7 mouse cellular contexts compared by ENCODE assay signal in genomic region chr5:135903058-135903457, GRCm38 (mm10). TPM values are rescaled to one million over a fixed set of nuclear protein-coding genes. Genes with fewer than 3 reads are reported as not detected.
DNase-seq lines count a peak whose midpoint lies in the region; ATAC-seq and TF ChIP-seq lines count a peak whose summit lies in the region.

No protein-coding gene starts in this region.

- no peaks in the 10 kb centered on the region for H3K36me3 ChIP-seq in lung, postnatal 0 days (ENCODE audit: insufficient read depth, low read length)
- H3K36me3 ChIP-seq in forebrain, embryonic 16.5 days (ENCODE audit: control insufficient read depth, insufficient read depth), result peaks cover 2% of the 10 kb centered on the region; the same call in 1 of the 2 replicates
- H3K36me3 ChIP-seq in liver, embryonic 13.5 days, result peaks cover 24% of the 10 kb centered on the region

- ATAC-seq in lung, postnatal 0 days, result no peak
- peak; percentile 11; the same call in 1 of the 2 replicates for ATAC-seq in forebrain, embryonic 16.5 days
- ATAC-seq in liver, embryonic 13.5 days (ENCODE audit: low read depth), result no peak

- H3K4me2 ChIP-seq in lung, postnatal 0 days (replicated peaks; ENCODE audit: low read depth, low read length), result peak overlapping the region; percentile 51
- peak overlapping the region; percentile 78 for H3K4me2 ChIP-seq in forebrain, embryonic 16.5 days (ENCODE audit: low read length)
- H3K4me2 ChIP-seq in liver, embryonic 13.5 days, result peak overlapping the region; percentile 57

- no peak for TF ChIP-seq EP300 in lung, postnatal 0 days (IDR thresholded peaks at IDR 0.05)

- H3K4me3 ChIP-seq in lung, postnatal 0 days (ENCODE audit: low read depth, low read length), result 0 out of 2 replicates have a peak overlapping the region, but pooled peaks have one; percentile 18
- H3K4me3 ChIP-seq in forebrain, embryonic 16.5 days (replicated peaks; ENCODE audit: low read length), result peak overlapping the region; percentile 41
- peak overlapping the region; percentile 31 for H3K4me3 ChIP-seq in liver, embryonic 13.5 days (replicated peaks)

- TF ChIP-seq CTCF in lung, postnatal 0 days (IDR thresholded peaks at IDR 0.05), result no peak

- 0 out of 2 replicates have a peak overlapping the region, but pooled peaks have one; percentile 9 for H3K9ac ChIP-seq in lung, postnatal 0 days (replicated peaks; ENCODE audit: low read depth)
- H3K9ac ChIP-seq in forebrain, embryonic 16.5 days (replicated peaks; ENCODE audit: low read depth, low read length), result peak overlapping the region; percentile 58
- H3K9ac ChIP-seq in liver, embryonic 13.5 days, result 0 out of 2 replicates have a peak overlapping the region, but pooled peaks have one; percentile 7

- H3K9me3 ChIP-seq in lung, postnatal 0 days (ENCODE audit: low read length), result no peaks in the 10 kb centered on the region
- no peaks in the 10 kb centered on the region for H3K9me3 ChIP-seq in forebrain, embryonic 16.5 days (ENCODE audit: control insufficient read depth, low read length)
- H3K9me3 ChIP-seq in liver, embryonic 13.5 days (replicated peaks), result no peaks in the 10 kb centered on the region

- H3K4me1 ChIP-seq in lung, postnatal 0 days (ENCODE audit: insufficient read depth, low read depth, low read length), result peaks cover 7% of the 10 kb centered on the region
- peaks cover 18% of the 10 kb centered on the region for H3K4me1 ChIP-seq in forebrain, embryonic 16.5 days (replicated peaks; ENCODE audit: control insufficient read depth, insufficient read depth, low read length)
- peaks cover 45% of the 10 kb centered on the region for H3K4me1 ChIP-seq in liver, embryonic 13.5 days (replicated peaks)

- WGBS in lung, postnatal 0 days, result 30% methylated on average over 7 of the region's 7 CpGs
- WGBS in forebrain, embryonic 16.5 days, result 23% methylated on average over 7 of the region's 7 CpGs
- 36% methylated on average over 7 of the region's 7 CpGs for WGBS in liver, embryonic 13.5 days (ENCODE audit: insufficient replicate concordance)

- DNase-seq in lung, postnatal 0 days (ENCODE audit: low spot score), result no peak
- DNase-seq in lung, postnatal 4 days, result no peak
- DNase-seq in liver, embryonic 13.5 days, result no peak
- DNase-seq in thymus, adult 18-20 months, result no peak
- no peak for DNase-seq in spleen, postnatal 14 days (ENCODE audit: low spot score in 2 of 2)
- no peak for DNase-seq in natural killer cell, adult 2 months (ENCODE audit: low spot score in 2 of 2)

- no peaks in the 10 kb centered on the region for H3K27me3 ChIP-seq in lung, postnatal 0 days (replicated peaks; ENCODE audit: insufficient read depth, low read length)
- no peaks in the 10 kb centered on the region for H3K27me3 ChIP-seq in forebrain, embryonic 16.5 days (replicated peaks; ENCODE audit: control insufficient read depth, insufficient read depth, low read length)
- no peaks in the 10 kb centered on the region for H3K27me3 ChIP-seq in liver, embryonic 13.5 days

- no peak overlapping the region for H3K27ac ChIP-seq in lung, postnatal 0 days (ENCODE audit: low read length)
- H3K27ac ChIP-seq in forebrain, embryonic 16.5 days (ENCODE audit: low read length), result peak overlapping the region; percentile 77
- no peak overlapping the region for H3K27ac ChIP-seq in liver, embryonic 13.5 days

RNA-seq across cellular contexts. Expression of gene Hspb1, which starts 15.3 kb away (rescaled TPM):
- 198 and 248 TPM in 2 replicates for polyA plus RNA-seq in lung, postnatal 0 days (2015; fragmentation: Nextera tagmentation; extraction: Ambion mirVana)
- polyA plus RNA-seq in forebrain, embryonic 16.5 days (2015; fragmentation: Nextera tagmentation; extraction: Ambion mirVana), result 7.3 and 9.6 TPM in 2 replicates
- 6.4 and 7.3 TPM in 2 replicates for polyA plus RNA-seq in liver, embryonic 13.5 days (2015; fragmentation: Nextera tagmentation; extraction: Ambion mirVana)

RNA-seq across cellular contexts. Expression of gene Ywhag, which starts 31.4 kb away (rescaled TPM):
- polyA plus RNA-seq in lung, postnatal 0 days (2015; fragmentation: Nextera tagmentation; extraction: Ambion mirVana), result 75.5 and 87.5 TPM in 2 replicates
- 870 and 902 TPM in 2 replicates for polyA plus RNA-seq in forebrain, embryonic 16.5 days (2015; fragmentation: Nextera tagmentation; extraction: Ambion mirVana)
- polyA plus RNA-seq in liver, embryonic 13.5 days (2015; fragmentation: Nextera tagmentation; extraction: Ambion mirVana), result 80.8 and 100 TPM in 2 replicates

Comparison
In these comparisons a context has a peak if more than half of its experiments do, and no peak if none do; other contexts are left out.
1. H3K9ac ChIP-seq: peak in every context shown above with its lines; median percentile 58 in forebrain, embryonic 16.5 days; 9 in lung, postnatal 0 days; 7 in liver, embryonic 13.5 days.
2. RNA of gene Hspb1, which starts 15.3 kb away (polyA plus RNA-seq): 198 to 248 TPM in lung, postnatal 0 days; 6.4 to 7.3 TPM in liver, embryonic 13.5 days and 7.3 to 9.6 TPM in forebrain, embryonic 16.5 days; every median in the first group is over 10 times any median in the second.
3. Peak in every context shown above with its lines, with median percentiles within 50 percentile points of each other: H3K4me2 ChIP-seq and H3K4me3 ChIP-seq.